Mouse (Mus musculus) liver, adult 2 months (tissue): ENCODE measurements at regions not wholly inside any gene's neighbourhood (a gene's known extent, or its start where the extent isn't known, plus 50 kb on each side); places are given as distances from the start of the nearest gene placed in this dataset.

Source experiments
- CTCF ChIP-seq: fragments of 200-500 bp; IDR thresholded peaks from 2 replicates; pipeline ENCODE4 v1.5.1; 2011; ENCODE audit warnings: low read depth, low read length, control low read depth
- POLR2A ChIP-seq: fragments of 200-500 bp; IDR thresholded peaks from 2 replicates; pipeline ENCODE4 v1.6.1; 2011; ENCODE audit warnings: low read length, control low read depth; ENCODE audit not compliant: insufficient read depth; ENCODE audit errors: extremely low read depth

DNA sequence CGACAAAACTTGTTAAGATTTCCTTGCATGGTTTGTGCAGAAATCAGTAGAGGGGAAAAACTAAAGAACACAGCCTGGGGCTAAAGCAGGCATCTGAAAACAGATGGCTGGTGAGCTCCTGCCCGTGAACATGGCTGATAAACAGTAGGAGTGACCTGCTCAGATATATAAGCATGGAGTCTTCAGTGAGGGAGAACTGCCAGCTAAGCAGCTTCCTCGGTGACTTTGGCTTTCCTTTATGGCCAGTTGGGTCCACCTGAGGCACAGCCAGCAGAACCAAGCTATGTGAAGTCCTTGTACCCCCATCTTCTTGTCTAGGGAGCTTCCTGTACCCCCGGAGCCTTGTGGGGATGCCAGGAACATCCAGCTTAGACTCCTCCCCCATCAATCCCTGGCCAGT is 139.8 kb upstream of the Gm10295 start:
- TF ChIP-seq POLR2A (no peak), CTCF (no peak)
